10 mouse cellular contexts compared by ENCODE assay signal in genomic region chr16:16921021-16921435, GRCm38 (mm10). TPM values are rescaled to one million over a fixed set of nuclear protein-coding genes. Genes with fewer than 3 reads are reported as not detected.
A peak's percentile ranks its signal among the peaks of the same experiment; 100 is the strongest.
DNase-seq lines count a peak whose midpoint lies in the region; ATAC-seq and TF ChIP-seq lines count a peak whose summit lies in the region.
"Had no signal": no experiment of that assay in that cellular context is flagged by ENCODE, and none has a peak within 500 bp of the region (broad histone marks: within the 10 kb centered on the region; RNA-seq: fewer than 3 reads in every experiment).

No protein-coding gene starts in this region.

- TF ChIP-seq CTCF in layer of hippocampus, adult 2 months (conservative IDR thresholded peaks at IDR 0.05), result peak; percentile 72
- no peak for TF ChIP-seq CTCF in G1E (IDR thresholded peaks at IDR 0.05; ENCODE audit: low read depth, low read length)
- peak; percentile 67 for TF ChIP-seq CTCF in heart, postnatal 0 days (IDR thresholded peaks at IDR 0.05; ENCODE audit: low read depth)

- H3K36me3 ChIP-seq in G1E (replicated peaks), result peaks cover 86% of the 10 kb centered on the region
- peaks cover 57% of the 10 kb centered on the region for H3K36me3 ChIP-seq in heart, postnatal 0 days (replicated peaks; ENCODE audit: control insufficient read depth, insufficient read depth, low read length)
- peaks cover 84% of the 10 kb centered on the region for H3K36me3 ChIP-seq in forebrain, embryonic 14.5 days (ENCODE audit: control insufficient read depth, insufficient read depth, low read length)

- H3K27me3 ChIP-seq in G1E (ENCODE audit: insufficient read depth, low read length), result no peaks in the 10 kb centered on the region
- no peaks in the 10 kb centered on the region for H3K27me3 ChIP-seq in heart, postnatal 0 days (ENCODE audit: control insufficient read depth, insufficient read depth, low read length)
- H3K27me3 ChIP-seq in forebrain, embryonic 14.5 days (replicated peaks; ENCODE audit: control insufficient read depth, insufficient read depth, low read length), result no peaks in the 10 kb centered on the region

- ATAC-seq in G1E (ENCODE audit: extremely low read depth, insufficient number of reproducible peaks, low FRiP score, poor library complexity, severe bottlenecking), result 0 out of 2 replicates have a peak, but pooled peaks have one; percentile 15
- peak; percentile 68 for ATAC-seq in cerebellum, adult (ENCODE audit: insufficient number of reproducible peaks, low FRiP score, low TSS enrichment)
- ATAC-seq in heart, postnatal 0 days (ENCODE audit: insufficient read depth, low read depth), result peak; percentile 69
- ATAC-seq in forebrain, embryonic 14.5 days, result no peak

- H3K9ac ChIP-seq in heart, postnatal 0 days (replicated peaks; ENCODE audit: low read depth, low read length), result no peak overlapping the region
- no peak overlapping the region for H3K9ac ChIP-seq in forebrain, embryonic 14.5 days (ENCODE audit: low read length)

- H3K27ac ChIP-seq in layer of hippocampus, adult 2 months, result peak overlapping the region; percentile 91
- H3K27ac ChIP-seq in heart, postnatal 0 days (ENCODE audit: low read depth), result no peak overlapping the region
- no peak overlapping the region for H3K27ac ChIP-seq in forebrain, embryonic 14.5 days (ENCODE audit: low read depth, low read length)

- TF ChIP-seq EP300 in heart, postnatal 0 days (IDR thresholded peaks at IDR 0.05; ENCODE audit: low read depth), result no peak

- H3K9me3 ChIP-seq in G1E (replicated peaks), result no peaks in the 10 kb centered on the region
- no peaks in the 10 kb centered on the region for H3K9me3 ChIP-seq in heart, postnatal 0 days (replicated peaks; ENCODE audit: control insufficient read depth, low read length)
- H3K9me3 ChIP-seq in forebrain, embryonic 14.5 days (replicated peaks; ENCODE audit: control insufficient read depth, low read length), result no peaks in the 10 kb centered on the region

- peaks cover 7% of the 10 kb centered on the region for H3K4me1 ChIP-seq in G1E (ENCODE audit: insufficient read depth, low read depth, low read length)
- H3K4me1 ChIP-seq in heart, postnatal 0 days (ENCODE audit: control insufficient read depth, insufficient read depth), result no peaks in the 10 kb centered on the region
- no peaks in the 10 kb centered on the region for H3K4me1 ChIP-seq in forebrain, embryonic 14.5 days (ENCODE audit: control insufficient read depth, insufficient read depth, low read length)

- H3K4me3 ChIP-seq in layer of hippocampus, adult 2 months, result no peak overlapping the region
- H3K4me3 ChIP-seq in G1E (ENCODE audit: low read depth, low read length), result no peak overlapping the region
- H3K4me3 ChIP-seq in heart, postnatal 0 days (ENCODE audit: low read depth, low read length), result no peak overlapping the region
- H3K4me3 ChIP-seq in forebrain, embryonic 14.5 days (ENCODE audit: low read depth, low read length), result no peak overlapping the region

- peak in 1 of 2 experiments; percentile 33 for DNase-seq in layer of hippocampus, adult 2 months (ENCODE audit: low spot score in 2 of 2)
- no peak for DNase-seq in layer of hippocampus, postnatal 14 days (ENCODE audit: low spot score in 2 of 2)
- DNase-seq in G1E (ENCODE audit: low spot score), result no peak
- DNase-seq in heart, postnatal 0 days (ENCODE audit: low spot score), result peak; percentile 51
- DNase-seq in lung, postnatal 25 days (ENCODE audit: low spot score), result peak; percentile 45
- no peak for DNase-seq in forebrain, embryonic 14.5 days (ENCODE audit: low spot score)
- DNase-seq in left cerebral cortex, adult 11 months (ENCODE audit: low spot score), result no peak

- 55% methylated on average over 3 of the region's 3 CpGs for WGBS in heart, postnatal 0 days
- 82% methylated on average over 3 of the region's 3 CpGs for WGBS in forebrain, embryonic 14.5 days

- H3K4me2 ChIP-seq in heart, postnatal 0 days (ENCODE audit: low read depth, low read length), result no peak overlapping the region
- no peak overlapping the region for H3K4me2 ChIP-seq in forebrain, embryonic 14.5 days (ENCODE audit: low read length)

RNA-seq across cellular contexts. Expression of gene Ppm1f, which starts 24.8 kb away (rescaled TPM):
- total RNA-seq in layer of hippocampus, adult 2 months (2021), result 10 to 100 TPM; 45.5 to 51.4 TPM
- 10 to 100 TPM; 29.2 to 31.6 TPM for total RNA-seq in layer of hippocampus, postnatal 14 days (2021)
- total RNA-seq in G1E (2014; fragmentation: Nextera tagmentation), result 5.5 and 10.9 TPM in 2 replicates
- total RNA-seq in G1E (2017), result 10.5 and 12.3 TPM in 2 replicates
- 5.3 and 6.3 TPM in 2 replicates for polyA plus RNA-seq in G1E (2012)
- 26.6 and 40.4 TPM in 2 replicates for total RNA-seq in heart, postnatal 0 days (2014; rRNA removed; ENCODE audit: low replicate concordance)
- polyA plus RNA-seq in heart, postnatal 0 days (2015; fragmentation: Nextera tagmentation; extraction: Ambion mirVana), result 14.7 and 16.4 TPM in 2 replicates
- 12.0 and 14.6 TPM in 2 replicates for polyA plus RNA-seq in forebrain, embryonic 14.5 days (2014; fragmentation: Nextera tagmentation; extraction: Ambion mirVana)

RNA-seq across cellular contexts. Expression of gene Vpreb1, which starts 50.4 kb away (rescaled TPM):
- under 1 TPM; 0.49 to 0.51 TPM for total RNA-seq in layer of hippocampus, adult 2 months (2021)
- total RNA-seq in layer of hippocampus, postnatal 14 days (2021), result 1 to 10 TPM in 1 of 2 experiments, not detected in 1; 1.8 TPM
- not detected in 2 replicates for total RNA-seq in G1E (2014; fragmentation: Nextera tagmentation)
- 0.64 and 0.82 TPM in 2 replicates for total RNA-seq in G1E (2017)
- 0.15 and 0.28 TPM in 2 replicates for polyA plus RNA-seq in G1E (2012)
- not detected in 2 replicates for total RNA-seq in heart, postnatal 0 days (2014; rRNA removed; ENCODE audit: low replicate concordance)
- polyA plus RNA-seq in heart, postnatal 0 days (2015; fragmentation: Nextera tagmentation; extraction: Ambion mirVana), result 0.44 and 1.0 TPM in 2 replicates
- polyA plus RNA-seq in forebrain, embryonic 14.5 days (2014; fragmentation: Nextera tagmentation; extraction: Ambion mirVana), result 2.2 and 2.3 TPM in 2 replicates
- total RNA-seq: neutrophil, adult 5-6 weeks had no signal

RNA-seq across cellular contexts. Expression of gene Top3b, which starts 50.5 kb away (rescaled TPM):
- 10 to 100 TPM; 69.9 to 75.5 TPM for total RNA-seq in layer of hippocampus, adult 2 months (2021)
- total RNA-seq in layer of hippocampus, postnatal 14 days (2021), result 10 to 100 TPM; 57.9 to 67.3 TPM
- total RNA-seq in G1E (2014; fragmentation: Nextera tagmentation) (59.7 and 96.6 TPM in 2 replicates), G1E (2017) (59.1 and 72.8 TPM in 2 replicates)
- 24.2 and 24.7 TPM in 2 replicates for polyA plus RNA-seq in G1E (2012)
- total RNA-seq in heart, postnatal 0 days (2014; rRNA removed; ENCODE audit: low replicate concordance), result 63.8 and 68.9 TPM in 2 replicates
- polyA plus RNA-seq in heart, postnatal 0 days (2015; fragmentation: Nextera tagmentation; extraction: Ambion mirVana), result 31.1 and 34.0 TPM in 2 replicates
- 62.9 and 70.0 TPM in 2 replicates for polyA plus RNA-seq in forebrain, embryonic 14.5 days (2014; fragmentation: Nextera tagmentation; extraction: Ambion mirVana)

RNA-seq across cellular contexts. Expression of gene Igll1, which starts 57.2 kb away (rescaled TPM):
- not detected for total RNA-seq in layer of hippocampus, adult 2 months (2021)
- total RNA-seq in layer of hippocampus, postnatal 14 days (2021), result not detected
- total RNA-seq in G1E (2014; fragmentation: Nextera tagmentation) (not detected in 2 replicates), G1E (2017) (0.27 TPM in 1 of 2 replicates, not detected in the other)
- polyA plus RNA-seq in G1E (2012), result not detected in 2 replicates
- total RNA-seq in heart, postnatal 0 days (2014; rRNA removed; ENCODE audit: low replicate concordance), result not detected in 2 replicates
- 0.14 TPM in 1 of 2 replicates, not detected in the other for polyA plus RNA-seq in heart, postnatal 0 days (2015; fragmentation: Nextera tagmentation; extraction: Ambion mirVana)
- 0.35 TPM in 1 of 2 replicates, not detected in the other for polyA plus RNA-seq in forebrain, embryonic 14.5 days (2014; fragmentation: Nextera tagmentation; extraction: Ambion mirVana)
- total RNA-seq: layer of hippocampus, adult 8-10 months had no signal

Comparison
In these comparisons a context has a peak if more than half of its experiments do, and no peak if none do; other contexts are left out.
1. DNase-seq: peak in heart, postnatal 0 days (single experiment) and lung, postnatal 25 days (single experiment); none in layer of hippocampus, postnatal 14 days (0 of 2), G1E (single experiment), forebrain, embryonic 14.5 days (single experiment) and left cerebral cortex, adult 11 months (single experiment).